Mouse (Mus musculus): ENCODE results near the gene Spint2.

DNA sequence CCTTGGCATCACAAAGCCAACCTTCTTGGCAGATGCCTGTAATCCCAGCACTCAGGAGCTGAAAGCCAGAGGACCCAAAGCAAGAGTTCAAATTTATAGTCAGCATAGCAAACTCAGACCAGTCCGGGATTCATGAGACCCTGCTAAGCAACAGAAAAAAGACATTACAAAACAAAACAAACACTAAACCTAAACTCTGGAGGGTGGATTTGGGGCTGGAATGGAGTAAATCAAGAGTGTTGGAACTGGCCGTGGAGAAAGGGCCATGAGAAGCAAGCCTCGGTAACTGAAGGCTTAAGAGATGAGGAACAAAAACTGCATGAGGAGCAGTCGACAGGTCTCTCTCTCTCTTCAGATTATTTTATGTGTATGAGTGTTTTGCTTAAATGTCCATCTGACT is 2.2 kb upstream of the Spint2 start:
- no peak for TF ChIP-seq ZNF384 (IDR thresholded peaks at IDR 0.05; ENCODE audit: low read depth, low read length)
- no peak for TF ChIP-seq CTCF (conservative IDR thresholded peaks at IDR 0.05 in 1 of 2, IDR thresholded peaks at IDR 0.05 in 1 of 2; ENCODE audit: low read depth in 2 of 2, low read length in 2 of 2)
- TF ChIP-seq SMC3 (IDR thresholded peaks at IDR 0.05; ENCODE audit: low read depth, low read length), result no peak
- TF ChIP-seq ZC3H11A (IDR thresholded peaks at IDR 0.05; ENCODE audit: low read depth, low read length), result no peak
- no peak for TF ChIP-seq EP300 (IDR thresholded peaks at IDR 0.05; ENCODE audit: low read length)
- no peak for TF ChIP-seq NRF1 (IDR thresholded peaks at IDR 0.05; ENCODE audit: low read depth, low read length)
- no peak for TF ChIP-seq NELFE (IDR thresholded peaks at IDR 0.05; ENCODE audit: low read depth, low read length)
- TF ChIP-seq ZMIZ1 (IDR thresholded peaks at IDR 0.05; ENCODE audit: low read depth, low read length), result no peak
- no peak for TF ChIP-seq MYC (IDR thresholded peaks at IDR 0.05; ENCODE audit: low read depth, low read length)
- TF ChIP-seq POLR2A (IDR thresholded peaks at IDR 0.05; ENCODE audit: low read depth, low read length), result no peak
- TF ChIP-seq PAX5 (IDR thresholded peaks at IDR 0.05; ENCODE audit: low read length), result no peak
- no peak for TF ChIP-seq ETS1 (conservative IDR thresholded peaks at IDR 0.05; ENCODE audit: low read depth, low read length)
- TF ChIP-seq ZKSCAN1 (IDR thresholded peaks at IDR 0.05; ENCODE audit: borderline replicate concordance, low read depth, low read length), result no peak
- TF ChIP-seq HCFC1 (IDR thresholded peaks at IDR 0.05; ENCODE audit: low read depth, low read length), result no peak
